Mouse (Mus musculus) macrophage (primary cell): ENCODE results near the gene Lonp1. TPM values are rescaled to one million over a fixed set of nuclear protein-coding genes. Genes with fewer than 3 reads are reported as not detected.

Experiments
- polyA plus RNA-seq: library from polyadenylated mRNA; stranded (reverse); fragments of 250-400 nt; gene quantifications from 3 replicates; pipeline ENCODE4 v1.2.4, GENCODE M21; 2018; ENCODE audit warnings: inconsistent platforms

Lonp1 gene
- polyA plus RNA-seq, 1 experiment from 2014 or later = 34.1 TPM

Other genes starting within 250 kb of the Lonp1 start
- 13.0 to 25.1 TPM (median 19.4 TPM) in 3 replicates for gene Ptprs, start 150.4 kb downstream of the Lonp1 start, polyA plus RNA-seq
- gene Znrf4, start 114.5 kb downstream of the Lonp1 start, polyA plus RNA-seq = not detected in 3 replicates
- gene Gm20219, start 72.5 kb downstream of the Lonp1 start, polyA plus RNA-seq = 0.11 to 0.21 TPM in 2 of 3 replicates, not detected in the other
- 63.5 to 115 TPM (median 92.8 TPM) in 3 replicates for gene Safb2, start 42.3 kb downstream of the Lonp1 start, polyA plus RNA-seq
- 51.7 to 66.4 TPM (median 57.5 TPM) in 3 replicates for gene Safb, start 42.1 kb downstream of the Lonp1 start, polyA plus RNA-seq
- 47.7 to 86.1 TPM (median 67.9 TPM) in 3 replicates for gene 2410015M20Rik, start 17.1 kb downstream of the Lonp1 start, polyA plus RNA-seq
- 397 to 1,686 TPM (median 1,348 TPM) in 3 replicates for gene Rpl36, start 13.5 kb downstream of the Lonp1 start, polyA plus RNA-seq
- not detected in 3 replicates for gene Catsperd, start 1.3 kb upstream of the Lonp1 start, polyA plus RNA-seq
- gene Ranbp3, start 46.4 kb upstream of the Lonp1 start, polyA plus RNA-seq = 29.0 to 44.8 TPM (median 40.5 TPM) in 3 replicates
- gene Ndufa11, start 90.9 kb upstream of the Lonp1 start, polyA plus RNA-seq = 42.6 to 135 TPM (median 106 TPM) in 3 replicates
- gene Vmac, start 91.1 kb upstream of the Lonp1 start, polyA plus RNA-seq = 4.5 to 9.8 TPM (median 5.3 TPM) in 3 replicates
- gene Nrtn, start 130.6 kb upstream of the Lonp1 start, polyA plus RNA-seq = not detected in 3 replicates
- gene Dus3l, start 137.9 kb upstream of the Lonp1 start, polyA plus RNA-seq = 9.0 to 14.0 TPM (median 11.4 TPM) in 3 replicates
- not detected in 3 replicates for gene Prr22, start 143.4 kb upstream of the Lonp1 start, polyA plus RNA-seq
- 0.11 TPM in 2 of 3 replicates, not detected in the other for gene Rfx2, start 204.1 kb upstream of the Lonp1 start, polyA plus RNA-seq
- gene Acsbg2, start 247.6 kb upstream of the Lonp1 start, polyA plus RNA-seq = not detected in 3 replicates
- gene 1700061G19Rik, start 248.6 kb upstream of the Lonp1 start, polyA plus RNA-seq = 0.07 TPM in 1 of 3 replicates, not detected in the others